Mouse (Mus musculus): ENCODE measurements at regions not wholly inside any gene's neighbourhood (a gene's known extent, or its start where the extent isn't known, plus 50 kb on each side); places are given as distances from the start of the nearest gene placed in this dataset.
"Not testable (repeated sequence)": the region's sequence is repeated elsewhere in the genome, so short reads cannot be mapped to it uniquely, and the experiment has no call there.

DNA sequence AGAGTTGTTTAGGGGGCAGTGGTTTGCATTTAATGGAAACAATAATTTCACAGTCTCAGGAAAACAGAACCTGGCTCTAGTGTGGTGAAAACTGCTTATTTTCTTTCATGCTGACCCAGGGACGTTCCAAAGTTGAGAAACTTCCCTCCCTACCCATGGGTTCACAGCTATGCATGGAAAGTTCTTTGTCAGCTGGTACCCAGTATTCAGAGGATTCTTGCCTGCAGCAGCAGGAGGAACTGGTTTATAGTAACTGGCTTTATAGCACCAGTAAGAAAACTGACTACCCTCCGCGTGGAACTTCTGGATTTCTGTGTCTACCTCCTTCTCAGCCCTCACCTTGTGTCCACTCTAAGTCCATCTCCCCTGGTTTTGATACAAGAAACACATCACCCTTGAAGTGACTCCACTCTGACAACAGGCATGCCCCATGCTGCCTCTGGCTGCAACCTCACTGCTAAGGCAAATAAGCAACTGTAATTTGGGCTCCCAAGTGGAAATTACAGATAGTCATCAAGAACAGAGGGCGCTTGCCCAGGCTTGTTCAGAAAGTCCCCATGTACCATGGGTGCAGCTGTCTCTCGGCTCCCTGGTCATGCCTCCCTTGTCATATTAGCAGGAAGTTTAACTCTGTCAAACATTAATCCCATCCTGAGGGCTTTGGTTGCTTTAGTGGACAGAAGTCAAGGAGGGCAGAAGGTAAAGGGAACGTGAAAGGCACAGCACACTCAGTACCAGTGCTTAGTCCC lies 60.6 kb upstream of the Itm2b start:
- TF ChIP-seq CTCF (IDR thresholded peaks at IDR 0.05) (no peak), POLR2A (IDR thresholded peaks at IDR 0.05; ENCODE audit: insufficient read depth, low read depth, low read length) (no peak), EP300 (IDR thresholded peaks at IDR 0.05; ENCODE audit: insufficient read depth, low read depth, low read length) (no peak)
- no peak overlapping the region for H3K4me3 ChIP-seq

DNA sequence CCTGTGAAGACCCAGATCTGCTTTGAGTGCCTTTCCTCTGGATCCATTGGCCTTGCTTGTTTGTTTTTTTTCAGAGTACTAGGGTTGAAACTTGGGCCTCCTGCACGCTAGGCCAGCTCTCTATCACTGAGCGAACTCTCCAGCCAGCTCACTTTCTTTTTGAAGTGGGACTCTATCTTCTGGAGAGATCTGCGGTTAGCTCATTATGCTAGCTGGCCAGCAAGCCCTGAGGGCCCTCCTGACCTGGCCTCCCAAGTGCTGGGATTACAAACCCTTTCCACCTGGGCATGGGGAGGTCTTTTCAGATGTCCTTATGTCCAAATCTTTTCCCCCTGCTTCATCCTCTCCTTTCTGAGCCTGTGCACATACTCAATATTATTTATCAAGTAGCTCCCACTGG lies 59.6 kb upstream of the Itm2b start:
- Histone ChIP-seq H3K4me3 (no peak overlapping the region), H3K36me3 (ENCODE audit: control insufficient read depth, insufficient read depth, low read length) (no peaks in the 10 kb centered on the region), H3K79me2 (replicated peaks; ENCODE audit: control insufficient read depth, insufficient read depth, low read length) (no peaks in the 10 kb centered on the region), H3K4me1 (ENCODE audit: control insufficient read depth, insufficient read depth, low read length) (peaks cover 3% of the 10 kb centered on the region; the same call in 1 of the 2 replicates), H3K27ac (no peak overlapping the region), H3K9ac (ENCODE audit: low read depth, low read length) (no peak overlapping the region), H3K27me3 (ENCODE audit: control insufficient read depth, insufficient read depth, low read length) (no peaks in the 10 kb centered on the region)
- TF ChIP-seq CTCF (IDR thresholded peaks at IDR 0.05) (no peak), EP300 (IDR thresholded peaks at IDR 0.05; ENCODE audit: insufficient read depth, low read depth, low read length) (no peak), POLR2A (IDR thresholded peaks at IDR 0.05; ENCODE audit: insufficient read depth, low read depth, low read length) (no peak)
- WGBS, result 76% methylated on average over 3 of the region's 3 CpGs
- intact Hi-C loops (cut with DNase I), result no loop called here
- no peak for DNase-seq

More for the DNA sequence above, 60.6 kb upstream of the Itm2b start:
- 67% methylated on average over 6 of the region's 6 CpGs for WGBS
- no peaks in the 10 kb centered on the region for H3K79me2 ChIP-seq (replicated peaks; ENCODE audit: control insufficient read depth, insufficient read depth, low read length)
- no peaks in the 10 kb centered on the region for H3K36me3 ChIP-seq (ENCODE audit: control insufficient read depth, insufficient read depth, low read length)
- peaks cover 3% of the 10 kb centered on the region; the same call in 1 of the 2 replicates for H3K4me1 ChIP-seq (ENCODE audit: control insufficient read depth, insufficient read depth, low read length)
- intact Hi-C loops (cut with DNase I), result no loop called here
- DNase-seq, result peak in 1 of 2 experiments; percentile 21
- H3K9ac ChIP-seq (ENCODE audit: low read depth, low read length), result no peak overlapping the region
- H3K27me3 ChIP-seq (ENCODE audit: control insufficient read depth, insufficient read depth, low read length), result no peaks in the 10 kb centered on the region
- no peak overlapping the region for H3K27ac ChIP-seq

DNA sequence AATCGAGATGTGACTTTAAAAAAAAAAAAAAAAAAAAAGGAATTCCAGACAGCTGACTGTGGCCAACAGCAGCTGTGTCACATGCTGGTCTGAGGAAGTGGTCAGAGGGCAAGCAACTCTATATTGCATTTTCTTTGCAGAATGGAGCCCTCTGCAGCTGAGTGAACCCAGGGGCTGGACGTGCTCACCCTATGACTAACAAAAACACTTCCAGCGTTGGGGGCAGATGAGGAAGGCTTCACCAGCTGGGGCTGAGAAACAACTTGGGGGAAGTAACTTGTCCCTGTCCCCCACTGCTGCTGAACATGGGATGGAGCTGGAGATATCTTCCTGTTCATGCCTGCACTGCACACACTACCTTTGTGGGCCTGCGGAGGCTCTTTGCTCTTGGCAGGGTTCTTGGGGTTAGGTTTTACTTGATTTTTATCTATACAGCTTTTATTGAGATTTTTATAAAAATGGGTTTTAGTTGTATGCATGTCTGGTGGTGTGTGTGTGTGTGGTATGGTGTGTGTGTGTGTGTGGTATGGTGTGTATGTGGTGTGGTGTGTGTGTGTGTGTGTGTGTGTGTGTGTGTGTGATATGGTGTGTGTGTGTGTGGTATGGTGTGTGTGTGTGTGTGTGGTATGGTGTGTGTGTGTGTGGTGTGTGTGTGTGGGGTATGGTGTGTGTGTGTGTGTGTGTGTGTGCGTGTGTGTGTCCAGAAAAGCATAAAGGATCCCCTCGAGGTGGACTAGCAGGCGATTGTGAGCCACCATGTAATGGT lies 57.0 kb upstream of the Itm2b start:
- TF ChIP-seq CTCF (IDR thresholded peaks at IDR 0.05) (no peak), EP300 (IDR thresholded peaks at IDR 0.05; ENCODE audit: insufficient read depth, low read depth, low read length) (no peak), POLR2A (IDR thresholded peaks at IDR 0.05; ENCODE audit: insufficient read depth, low read depth, low read length) (no peak)
- intact Hi-C loops (cut with DNase I), result no loop called here

DNA sequence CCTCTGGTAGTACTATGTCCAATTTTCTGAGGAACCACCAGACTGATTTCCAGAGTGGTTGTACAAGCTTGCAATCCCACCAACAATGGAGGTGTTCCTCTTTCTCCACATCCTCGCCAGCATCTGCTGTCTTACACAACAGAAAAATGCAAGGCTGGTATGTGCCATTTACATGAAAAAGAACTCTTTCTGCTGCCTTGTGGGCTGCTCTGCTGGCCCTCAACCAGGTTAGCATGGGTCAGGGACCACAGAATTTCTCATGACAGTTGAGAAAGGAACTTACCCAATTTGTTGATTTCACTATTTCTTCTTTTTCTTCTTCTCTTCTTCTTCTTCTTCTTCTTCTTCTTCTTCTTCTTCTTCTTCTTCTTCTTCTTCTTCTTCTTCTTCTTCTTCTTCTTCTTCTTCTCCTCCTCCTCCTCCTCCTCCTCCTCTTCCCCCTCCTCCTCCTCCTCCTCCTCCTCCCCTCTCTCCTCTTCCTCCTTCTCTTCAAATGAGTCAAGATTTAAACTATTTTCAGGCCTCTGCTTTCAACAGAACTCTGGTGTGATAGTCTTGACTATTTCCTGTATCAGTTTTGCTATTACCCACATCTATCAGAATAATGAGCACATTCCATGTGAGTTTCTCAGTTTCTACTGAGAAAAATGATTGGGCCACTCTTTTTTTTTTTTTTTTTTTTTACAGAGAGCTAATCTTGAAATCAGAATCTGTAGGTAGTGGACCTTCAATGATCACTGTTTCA lies 56.3 kb upstream of the Itm2b start:
- H3K27ac ChIP-seq; DNase-seq; H3K27me3 ChIP-seq (ENCODE audit: control insufficient read depth, insufficient read depth, low read length); H3K36me3 ChIP-seq (ENCODE audit: control insufficient read depth, insufficient read depth, low read length); H3K4me1 ChIP-seq (ENCODE audit: control insufficient read depth, insufficient read depth, low read length); H3K79me2 ChIP-seq (replicated peaks; ENCODE audit: control insufficient read depth, insufficient read depth, low read length); H3K9ac ChIP-seq (ENCODE audit: low read depth, low read length); H3K4me3 ChIP-seq; intact Hi-C loops (cut with DNase I): not testable (repeated sequence)
- 93% methylated on average over 1 of the region's 1 CpGs for WGBS

More for the DNA sequence above, 57.0 kb upstream of the Itm2b start:
- Histone ChIP-seq H3K79me2 (replicated peaks; ENCODE audit: control insufficient read depth, insufficient read depth, low read length) (no peaks in the 10 kb centered on the region), H3K9ac (ENCODE audit: low read depth, low read length) (no peak overlapping the region), H3K36me3 (ENCODE audit: control insufficient read depth, insufficient read depth, low read length) (no peaks in the 10 kb centered on the region), H3K27me3 (ENCODE audit: control insufficient read depth, insufficient read depth, low read length) (no peaks in the 10 kb centered on the region), H3K4me3 (no peak overlapping the region), H3K4me1 (ENCODE audit: control insufficient read depth, insufficient read depth, low read length) (peaks cover 3% of the 10 kb centered on the region; the same call in 1 of the 2 replicates), H3K27ac (no peak overlapping the region)
- DNase-seq, result peak; percentile 40 to 61
- WGBS, result 55% methylated on average over 7 of the region's 7 CpGs

DNA sequence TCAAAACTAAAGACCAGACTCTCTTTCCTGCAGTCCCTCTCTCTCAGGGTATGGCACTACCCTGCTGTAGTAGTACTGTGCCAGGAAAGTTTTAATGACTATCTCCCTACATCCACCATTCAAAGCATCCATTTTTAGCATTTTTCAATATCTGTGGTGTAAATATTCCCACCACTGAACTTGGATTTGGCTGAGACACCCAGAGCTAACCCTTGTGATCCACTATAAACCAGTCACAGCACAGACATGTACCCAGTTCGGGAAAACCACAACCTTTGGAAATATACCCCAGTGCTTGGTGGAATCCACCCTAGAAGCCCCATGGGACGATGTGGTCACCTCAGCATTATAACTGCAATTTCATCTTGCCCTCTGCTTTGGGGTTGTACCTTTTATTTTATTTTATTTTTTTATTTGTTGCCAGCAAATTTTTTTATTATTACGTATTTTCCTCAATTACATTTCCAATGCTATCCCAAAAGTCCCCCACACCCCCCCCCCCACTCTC lies 54.8 kb upstream of the Itm2b start:
- Histone ChIP-seq H3K27ac (no peak overlapping the region), H3K27me3 (ENCODE audit: control insufficient read depth, insufficient read depth, low read length) (no peaks in the 10 kb centered on the region), H3K4me3 (no peak overlapping the region), H3K36me3 (ENCODE audit: control insufficient read depth, insufficient read depth, low read length) (no peaks in the 10 kb centered on the region), H3K9ac (ENCODE audit: low read depth, low read length) (no peak overlapping the region), H3K79me2 (replicated peaks; ENCODE audit: control insufficient read depth, insufficient read depth, low read length) (no peaks in the 10 kb centered on the region), H3K4me1 (ENCODE audit: control insufficient read depth, insufficient read depth, low read length) (peaks cover 3% of the 10 kb centered on the region; the same call in 1 of the 2 replicates)
- WGBS, result 89% methylated on average over 3 of the region's 3 CpGs
- intact Hi-C loops (cut with DNase I), result no loop called here
- TF ChIP-seq EP300 (IDR thresholded peaks at IDR 0.05; ENCODE audit: insufficient read depth, low read depth, low read length) (no peak), POLR2A (IDR thresholded peaks at IDR 0.05; ENCODE audit: insufficient read depth, low read depth, low read length) (no peak), CTCF (IDR thresholded peaks at IDR 0.05) (no peak)
- DNase-seq, result no peak

Data from heart, adult 2 months (tissue).